Mouse (Mus musculus): ENCODE results near the gene Vwa7.

DNA sequence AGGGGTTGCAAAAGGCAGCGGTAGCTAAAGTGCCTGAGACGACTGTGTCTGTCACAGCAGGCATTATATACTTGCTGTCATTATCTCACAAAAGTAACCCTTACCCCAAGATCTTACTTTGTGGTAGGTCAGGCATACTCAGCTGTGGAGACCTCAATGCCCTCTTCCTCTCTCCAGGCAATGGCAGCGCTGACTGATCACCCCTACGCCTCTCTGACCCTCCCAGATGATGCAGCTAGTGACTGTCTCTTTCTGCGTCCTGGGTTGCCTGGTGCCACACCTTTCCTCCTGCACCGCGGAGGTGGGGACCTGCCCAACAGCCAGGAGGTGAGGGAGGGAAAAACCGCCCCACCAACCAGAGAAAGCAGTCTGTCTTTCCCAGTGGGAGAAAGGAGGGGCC lies 44.9 kb downstream of the Vwa7 start:
- TF ChIP-seq CTCF (IDR thresholded peaks at IDR 0.05; ENCODE audit: borderline replicate concordance, insufficient read depth, low read length) (no peak), POLR2A (IDR thresholded peaks at IDR 0.05; ENCODE audit: low read depth, low read length) (no peak)
